In genomic region chr9:118476211-118476765, GRCm38 (mm10) we compare ENCODE assay signal across 9 mouse cellular contexts. TPM values are rescaled to one million over a fixed set of nuclear protein-coding genes. Genes with fewer than 3 reads are reported as not detected.
DNase-seq lines count a peak whose midpoint lies in the region; ATAC-seq lines count a peak whose summit lies in the region.
"Had no signal": no experiment of that assay in that cellular context is flagged by ENCODE, and none has a peak within 500 bp of the region (broad histone marks: within the 10 kb centered on the region; RNA-seq: fewer than 3 reads in every experiment).

No protein-coding gene starts in this region.

- peak; percentile 25 for DNase-seq in cerebellum, adult 11-12 months
- DNase-seq in cerebellum, adult 9-11 months = no peak
- DNase-seq in frontal cortex, postnatal 25 days (ENCODE audit: low spot score in 2 of 2) = no peak
- DNase-seq in layer of hippocampus, postnatal 14 days (ENCODE audit: low spot score in 2 of 2) = no peak
- DNase-seq: kidney, adult 11 months had no signal

- no peaks in the 10 kb centered on the region for H3K36me3 ChIP-seq in megakaryocyte, embryonic 14.5 days (replicated peaks; ENCODE audit: low read length)
- no peaks in the 10 kb centered on the region for H3K36me3 ChIP-seq in limb, embryonic 12.5 days

- H3K4me2 ChIP-seq in limb, embryonic 12.5 days = peak overlapping the region; percentile 61

- no peaks in the 10 kb centered on the region for H3K9me3 ChIP-seq in megakaryocyte, embryonic 14.5 days
- H3K9me3 ChIP-seq in limb, embryonic 12.5 days = no peaks in the 10 kb centered on the region

- peak overlapping the region; percentile 90 for H3K4me3 ChIP-seq in megakaryocyte, embryonic 14.5 days (replicated peaks)
- peak overlapping the region; percentile 43 for H3K4me3 ChIP-seq in limb, embryonic 12.5 days (replicated peaks)

- no peak overlapping the region for H3K27ac ChIP-seq in limb, embryonic 12.5 days

- H3K4me1 ChIP-seq in megakaryocyte, embryonic 14.5 days = peaks cover 37% of the 10 kb centered on the region
- peaks cover 30% of the 10 kb centered on the region for H3K4me1 ChIP-seq in limb, embryonic 12.5 days (replicated peaks)

- no peak for ATAC-seq in megakaryocyte, adult 5-6 weeks (ENCODE audit: poor library complexity, severe bottlenecking)
- ATAC-seq in limb, embryonic 12.5 days (ENCODE audit: insufficient number of reproducible peaks, insufficient read depth, low FRiP score, low TSS enrichment, low read depth) = no peak
- no peak for ATAC-seq in granulocyte monocyte progenitor cell, adult 5-6 weeks (replicated peaks; ENCODE audit: poor library complexity, severe bottlenecking)

- no peak overlapping the region for H3K9ac ChIP-seq in limb, embryonic 12.5 days (replicated peaks)

- WGBS in limb, embryonic 12.5 days = 2% methylated on average over 22 of the region's 22 CpGs

- H3K27me3 ChIP-seq in megakaryocyte, embryonic 14.5 days (replicated peaks) = peaks cover 81% of the 10 kb centered on the region
- H3K27me3 ChIP-seq in limb, embryonic 12.5 days = peaks cover 83% of the 10 kb centered on the region

RNA-seq across cellular contexts. Expression of gene Eomes, which starts 1.7 kb away (rescaled TPM):
- polyA plus RNA-seq in megakaryocyte, embryonic 14.5 days (2012; ENCODE audit: insufficient read depth, low replicate concordance) = not detected in 2 replicates
- total RNA-seq in megakaryocyte, adult 5-6 weeks (2015) = 0.78 and 1.3 TPM in 2 replicates
- 0.37 and 1.8 TPM in 2 replicates for total RNA-seq in megakaryocyte, adult 5-6 weeks (2017)
- 0.75 and 2.1 TPM in 2 replicates for polyA plus RNA-seq in limb, embryonic 12.5 days (2016; fragmentation: Nextera tagmentation; extraction: Ambion mirVana)
- total RNA-seq in layer of hippocampus, postnatal 14 days (2021) = 1 to 10 TPM; 3.1 to 3.5 TPM
- not detected in 2 replicates for total RNA-seq in granulocyte monocyte progenitor cell, adult 5-6 weeks (2014; fragmentation: Nextera tagmentation)
- total RNA-seq in granulocyte monocyte progenitor cell, adult 5-6 weeks (2017) = not detected in 2 replicates

RNA-seq across cellular contexts. Expression of gene Golga4, which starts 29.8 kb away (rescaled TPM):
- polyA plus RNA-seq in megakaryocyte, embryonic 14.5 days (2012; ENCODE audit: insufficient read depth, low replicate concordance) = 1.2 and 11.7 TPM in 2 replicates
- 20.7 and 27.3 TPM in 2 replicates for total RNA-seq in megakaryocyte, adult 5-6 weeks (2015)
- 46.0 and 57.2 TPM in 2 replicates for total RNA-seq in megakaryocyte, adult 5-6 weeks (2017)
- 62.4 and 68.5 TPM in 2 replicates for polyA plus RNA-seq in limb, embryonic 12.5 days (2016; fragmentation: Nextera tagmentation; extraction: Ambion mirVana)
- 10 to 100 TPM; 75.6 to 80.6 TPM for total RNA-seq in layer of hippocampus, postnatal 14 days (2021)
- total RNA-seq in granulocyte monocyte progenitor cell, adult 5-6 weeks (2014; fragmentation: Nextera tagmentation) = 50.2 and 61.6 TPM in 2 replicates
- 69.4 and 82.7 TPM in 2 replicates for total RNA-seq in granulocyte monocyte progenitor cell, adult 5-6 weeks (2017)
